Mouse (Mus musculus) left cerebral cortex, postnatal 25 days (tissue): Measurements from ENCODE around the gene Zfp52. TPM values are rescaled to one million over a fixed set of nuclear protein-coding genes. Genes with fewer than 3 reads are reported as not detected.

Source experiments
- DNase-seq, 2 experiments: peaks; one replicate each; pipeline ENCODE4 v3.0.0; 2022; ENCODE audit warnings: low spot score in 2 of 2, mixed read lengths in 1 of 2
- intact Hi-C: fragments of 180-260 bp; cut with DNase I; formaldehyde crosslinking; loops from one replicate; pipeline ENCODE4 v1.15.1; 2025
- total RNA-seq, 2 experiments: library from RNA; stranded (reverse); gene quantifications; 2 replicates each; pipeline ENCODE4 v1.2.3; 2021

Zfp52 gene
- total RNA-seq: 1 to 10 TPM; 6.0 to 6.3 TPM

DNA sequence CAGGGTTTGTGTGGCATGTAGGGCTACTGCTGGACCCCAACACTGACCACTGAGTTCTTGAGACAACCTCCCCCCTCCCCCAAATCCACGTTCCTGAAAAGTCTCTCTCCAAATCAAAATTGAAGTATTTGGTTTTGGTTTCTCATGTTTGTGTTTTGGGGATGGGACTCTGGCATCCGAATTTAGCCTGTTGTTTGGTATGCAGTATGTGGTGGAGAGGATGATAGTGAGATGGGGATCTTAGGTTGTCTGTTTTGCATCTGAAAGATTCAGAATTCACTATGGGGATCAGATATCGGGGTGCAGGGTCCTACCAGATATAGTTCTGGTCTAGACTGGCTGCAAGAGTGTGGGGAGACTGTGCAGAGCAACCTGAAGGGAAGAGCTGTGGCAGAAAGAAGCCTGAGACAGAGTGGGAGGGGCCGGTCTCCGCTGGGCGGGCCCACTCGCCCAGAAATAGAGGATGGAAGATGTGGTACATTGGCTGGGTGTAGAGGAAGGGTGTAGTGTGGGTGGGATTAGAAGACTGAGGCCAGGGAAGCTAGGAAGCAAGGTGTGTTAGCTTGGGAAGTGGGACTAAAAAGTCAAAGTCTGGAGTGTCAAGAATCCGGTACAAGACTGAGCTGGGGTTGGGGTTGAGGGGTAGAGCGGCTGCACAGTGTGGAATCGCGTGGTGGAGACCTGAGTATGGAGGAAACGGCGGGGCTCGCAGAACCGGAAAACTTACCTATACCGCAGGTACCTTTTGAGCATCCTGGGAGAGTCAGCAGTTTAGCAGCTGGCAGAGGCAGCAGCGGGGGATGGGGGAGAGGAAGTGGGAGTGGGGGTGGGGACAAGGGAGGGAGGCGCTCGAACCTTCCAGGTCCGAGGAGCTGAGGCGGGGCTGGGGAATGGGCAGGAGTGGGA, at the start of gene Zfp52:
Gene Zfp52, plus strand, starts transcription at position 444 of the 906 bp plus-strand sequence.
- intact Hi-C loops: loop anchor here (2.0 to 10.0 kb wide), 2 partner anchors 31 to 591 kb away; partner anchors contain the start of genes Ppp2r1a and Zfp948
- peak; percentile 61 to 78 for DNase-seq

DNA sequence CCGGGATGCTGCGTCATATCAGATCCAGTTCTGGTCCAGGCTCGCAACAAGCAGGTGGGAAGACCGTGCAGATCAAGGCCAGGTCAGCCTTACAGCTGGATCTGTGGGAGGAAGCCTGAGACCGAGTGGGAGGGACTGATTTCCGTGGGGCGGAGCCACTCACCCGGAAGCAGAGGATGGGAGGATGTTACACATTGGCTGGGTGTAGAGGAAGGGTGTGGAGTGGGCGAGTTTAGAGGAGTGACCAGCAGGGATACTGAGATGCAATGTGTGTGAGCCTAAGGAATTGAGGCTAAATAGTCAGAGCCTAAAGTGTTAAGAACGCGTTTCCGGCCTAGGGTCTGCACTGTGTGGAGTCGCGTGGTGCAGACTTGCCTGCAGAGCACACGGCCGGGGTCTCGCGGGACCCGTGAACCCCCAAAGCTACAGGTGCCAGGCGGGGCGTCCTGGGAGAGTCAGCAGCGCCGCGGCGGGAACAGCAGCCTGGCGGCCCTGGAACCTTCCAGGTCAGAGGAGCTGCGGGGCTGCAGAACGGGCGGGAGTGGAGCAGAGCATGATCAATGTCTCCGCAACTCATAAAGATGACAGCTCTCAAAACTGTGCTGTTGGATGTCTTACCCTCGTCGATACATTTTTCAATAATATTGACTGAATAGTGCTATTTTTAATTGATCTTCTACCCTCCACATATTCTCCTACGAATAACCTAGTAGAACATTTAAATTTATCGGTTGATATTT, 46.4 kb upstream of the Zfp52 start, which contains the start of gene Zfp53:
Gene Zfp53, plus strand, starts transcription at position 239 of the 740 bp plus-strand sequence.
- intact Hi-C loops: loop anchor here (2.0 to 5.0 kb wide), 2 partner anchors 18 to 37 kb away; partner anchors contain the start of gene Zfp51
- peak; percentile 80 to 90 for DNase-seq

- intact Hi-C loops: loop anchor here (2.0 to 5.0 kb wide), 2 partner anchors 17 to 37 kb away; partner anchors contain the start of gene Zfp51
- no peak for DNase-seq
These were observed 45.8 kb upstream of the Zfp52 start for GRCm38 (mm10) chr17:21489500-21490001.

DNA sequence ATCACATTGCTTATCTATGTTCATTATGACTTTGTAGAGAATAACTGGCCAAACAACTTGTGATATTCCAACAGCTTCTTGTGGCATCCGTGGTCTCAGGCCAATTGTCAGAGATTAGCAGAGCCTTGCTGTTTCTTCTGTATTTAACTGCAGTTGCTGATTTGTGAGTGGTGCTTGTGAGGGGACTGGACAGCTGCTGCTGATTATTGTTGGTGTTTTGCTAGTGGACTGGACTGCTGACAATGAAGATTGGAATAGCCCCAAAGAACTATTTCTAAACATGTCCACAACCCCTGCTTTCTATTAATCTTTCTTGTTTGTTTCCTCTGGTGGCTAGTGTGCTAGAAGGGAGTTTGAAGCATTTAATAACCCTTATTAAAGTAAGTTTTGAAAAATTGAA, 34.0 kb upstream of the Zfp52 start:
- intact Hi-C loops: no loop called here
- DNase-seq: no peak

DNA sequence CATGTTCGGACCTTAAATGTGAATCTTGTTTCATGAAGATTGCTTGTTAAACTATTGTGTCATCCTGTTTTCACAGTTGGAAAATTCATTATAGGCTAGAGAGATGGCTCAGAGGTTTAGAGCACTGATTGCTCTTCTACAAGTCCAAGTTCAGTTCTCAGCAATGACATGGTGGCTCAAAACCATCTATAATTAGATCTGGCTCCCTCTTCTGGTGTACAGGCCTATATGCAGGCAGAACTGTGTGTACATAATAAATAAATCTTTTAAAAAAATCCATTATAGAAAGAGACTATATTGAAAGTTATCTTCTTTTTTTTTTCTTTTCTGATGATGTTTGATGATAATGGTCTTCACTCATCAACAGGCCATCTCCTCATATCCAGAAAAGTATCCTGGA, 30.8 kb upstream of the Zfp52 start:
- intact Hi-C loops: no loop called here
- DNase-seq: no peak

- intact Hi-C loops: loop anchor here (2.0 kb wide), 1 partner anchor 17 kb away; the partner anchor contains the start of gene Zfp53
- DNase-seq: peak in 1 of 2 experiments; percentile 54
These were observed 29.1 kb upstream of the Zfp52 start for GRCm38 (mm10) chr17:21506258-21506657.

- no peak for DNase-seq
- intact Hi-C loops: no loop called here
These were observed 25.6 kb upstream of the Zfp52 start for GRCm38 (mm10) chr17:21509756-21510155.

DNA sequence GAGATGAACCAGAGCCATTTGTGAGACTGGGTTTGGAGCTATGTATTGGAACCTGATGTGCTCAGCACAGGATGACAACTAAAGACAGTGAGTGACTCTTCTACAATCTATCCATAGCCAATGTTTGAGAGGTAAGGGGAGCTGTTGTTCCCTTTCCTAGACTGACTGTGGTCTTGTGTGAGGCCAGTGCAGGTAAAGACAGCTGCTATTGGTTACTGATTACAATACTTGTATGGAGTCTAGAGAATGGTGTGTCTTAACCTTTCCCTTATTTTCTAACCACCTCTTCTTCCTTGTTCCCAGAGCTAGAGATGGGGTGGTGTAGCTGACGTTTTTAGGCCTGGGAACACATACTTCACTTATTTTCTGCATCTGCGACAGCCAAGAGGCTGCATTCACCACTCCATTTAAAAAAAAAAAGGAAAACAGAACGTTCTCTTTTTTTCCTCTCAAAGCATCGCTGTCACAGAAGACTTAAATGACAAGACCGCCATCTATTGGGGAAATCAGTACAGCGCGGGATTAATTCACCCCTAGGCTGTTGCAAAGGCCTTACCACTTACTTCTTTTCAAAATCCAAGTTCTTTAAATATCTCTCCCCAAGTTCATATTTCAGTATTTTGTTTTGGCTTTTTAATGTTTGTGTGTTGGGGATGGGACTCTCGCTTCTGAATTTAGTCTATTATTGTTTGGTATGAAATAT, 19.8 kb upstream of the Zfp52 start:
- intact Hi-C loops: loop anchor here (1.0 to 5.0 kb wide), 3 partner anchors 65 to 283 kb away; partner anchors contain the start of gene Zfp51
- DNase-seq: peak; percentile 74 to 89

GRCm38 (mm10) chr17:21516201-21517129, 18.9 kb upstream of the Zfp52 start:
- intact Hi-C loops: loop anchor here (1.0 to 5.0 kb wide), 2 partner anchors 244 to 284 kb away; no protein-coding TSS in a partner anchor

GRCm38 (mm10) chr17:21517130-21517671, 18.1 kb upstream of the Zfp52 start:
- intact Hi-C loops: loop anchor here (5.0 kb wide), 1 partner anchor 285 kb away; no protein-coding TSS in a partner anchor
- no peak for DNase-seq

More at GRCm38 (mm10) chr17:21516201-21517129, 18.9 kb upstream of the Zfp52 start:
- peak; percentile 67 for DNase-seq

DNA sequence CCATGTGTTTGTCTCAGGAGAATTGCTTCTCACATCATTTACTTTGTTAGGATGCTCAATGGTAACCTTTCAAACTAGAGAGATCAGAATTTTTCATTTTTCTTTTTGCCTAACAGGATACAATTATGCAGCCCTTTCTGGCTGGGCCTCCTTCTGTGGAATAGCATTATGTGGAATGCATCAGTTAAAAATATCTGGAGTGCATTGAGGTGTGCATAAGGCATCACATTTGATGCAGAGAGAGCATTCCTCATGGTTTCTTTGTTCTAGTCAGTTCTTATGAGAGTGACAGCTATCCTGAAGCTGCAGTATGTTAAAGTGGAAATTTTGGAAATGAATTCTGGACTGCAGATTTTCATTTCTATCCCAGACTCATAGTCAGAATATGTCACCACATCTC, 9.1 kb upstream of the Zfp52 start:
- intact Hi-C loops: no loop called here
- no peak for DNase-seq

- intact Hi-C loops: loop anchor here (10.0 kb wide), 1 partner anchor 586 kb away; the partner anchor contains the start of gene Ppp2r1a
- DNase-seq: no peak
These were observed 4.6 kb upstream of the Zfp52 start for GRCm38 (mm10) chr17:21530645-21531330.

GRCm38 (mm10) chr17:21531621-21532020, 3.7 kb upstream of the Zfp52 start:
- intact Hi-C loops: loop anchor here (1.0 to 10.0 kb wide), 2 partner anchors 81 to 587 kb away; partner anchors contain the start of genes Ppp2r1a and Zfp51
- peak in 1 of 2 experiments; percentile 28 for DNase-seq

DNA sequence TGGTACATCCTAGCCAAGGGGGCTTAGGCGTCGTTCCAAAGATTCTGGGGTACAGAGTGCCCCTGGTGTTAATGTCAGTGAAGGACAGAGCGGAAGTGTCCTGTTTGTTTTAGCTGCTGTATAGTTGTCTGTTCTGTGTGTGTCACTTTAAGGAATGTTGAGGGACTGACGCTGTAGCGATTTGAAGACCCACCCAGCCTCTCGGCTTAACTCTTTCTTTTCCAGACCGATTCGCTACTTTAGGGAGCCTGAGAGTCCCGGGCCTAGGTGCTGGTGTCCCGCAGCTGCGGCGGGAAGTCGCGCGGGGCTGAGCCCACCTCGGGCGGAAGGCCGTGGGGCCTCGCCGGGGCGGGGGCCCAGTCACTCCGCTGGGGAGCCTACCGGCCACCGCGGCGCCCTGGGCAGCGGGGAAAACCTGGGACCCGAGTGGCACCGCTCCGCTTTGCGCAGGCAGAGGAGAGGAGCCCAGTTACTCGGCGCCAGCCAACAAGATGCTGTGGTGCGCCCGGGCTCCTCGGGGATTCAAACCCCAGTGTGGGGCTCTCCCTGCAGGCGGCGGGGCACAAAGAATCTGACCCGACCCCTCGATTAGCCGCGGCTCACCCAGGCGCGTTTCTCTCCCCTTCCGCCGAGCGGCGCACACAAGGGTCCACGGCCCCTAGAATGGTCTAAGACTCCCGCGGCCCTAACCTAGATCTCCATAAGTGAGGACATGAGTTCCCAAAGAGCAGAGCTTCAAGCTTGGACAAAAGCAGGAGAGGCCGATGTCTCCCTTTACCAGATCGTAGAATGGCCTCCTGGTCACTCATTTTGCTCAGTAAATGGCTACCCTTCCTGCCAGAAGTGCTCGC, 3.0 kb upstream of the Zfp52 start:
- intact Hi-C loops: loop anchor here (1.0 to 10.0 kb wide), 2 partner anchors 82 to 588 kb away; partner anchors contain the start of genes Ppp2r1a and Zfp51
- DNase-seq: peak; percentile 75 to 88

- intact Hi-C loops: loop anchor here (2.0 to 10.0 kb wide), 2 partner anchors 33 to 589 kb away; partner anchors contain the start of genes Ppp2r1a and Zfp948
- DNase-seq: no peak
These were observed 1.4 kb upstream of the Zfp52 start for GRCm38 (mm10) chr17:21533961-21534360.
